Mouse (Mus musculus): ENCODE data around the gene Shh. TPM values are rescaled to one million over a fixed set of nuclear protein-coding genes. Genes with fewer than 3 reads are reported as not detected.

Shh gene
- polyA plus RNA-seq (2012; ENCODE audit: insufficient read depth, low replicate concordance), result not detected in 2 replicates

DNA sequence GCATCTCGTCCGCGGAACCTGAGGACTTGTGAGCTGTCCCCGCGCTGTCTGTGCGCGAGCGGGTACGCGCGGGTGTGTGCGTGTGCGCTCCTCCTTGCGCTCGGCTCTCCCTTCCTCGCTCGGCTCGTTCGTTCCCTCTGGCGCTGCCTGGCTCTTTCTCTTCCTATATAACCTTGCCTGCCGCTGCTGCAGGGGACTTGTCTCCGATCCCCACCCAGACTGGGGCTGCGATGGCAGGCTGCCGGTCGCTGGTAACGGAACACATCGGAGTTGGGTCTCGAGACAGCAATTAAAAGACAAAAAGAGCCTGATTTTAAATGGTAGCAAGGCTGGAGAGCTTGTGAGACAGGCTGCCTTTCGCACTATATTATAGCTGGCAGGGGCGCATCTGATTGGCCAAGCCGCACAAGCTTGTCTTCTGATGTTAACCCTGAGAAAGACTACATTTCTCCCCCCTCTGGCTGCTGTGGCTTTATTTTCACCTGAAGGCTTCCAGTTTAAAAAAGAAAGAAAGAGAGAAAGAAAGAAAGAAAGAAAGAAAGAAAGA, at the start of gene Shh:
TSS of gene Shh (minus strand) at position 497 of the 547 bp plus-strand sequence.
- H3K27me3 ChIP-seq (replicated peaks), result peaks cover 95% of the 10 kb centered on the region
- H3K4me3 ChIP-seq (replicated peaks), result no peak within 1 kb of the TSS
- H3K36me3 ChIP-seq (replicated peaks; ENCODE audit: low read length), result no peaks in the 10 kb centered on the region
- peaks cover 9% of the 10 kb centered on the region; the same call in 1 of the 2 replicates for H3K4me1 ChIP-seq
- TF ChIP-seq FLI1 (IDR thresholded peaks at IDR 0.05; ENCODE audit: low read length), result no peak
- TF ChIP-seq GATA1 (IDR thresholded peaks at IDR 0.05; ENCODE audit: borderline replicate concordance, low read length), result no peak
- H3K9me3 ChIP-seq, result peaks cover 5% of the 10 kb centered on the region

DNA sequence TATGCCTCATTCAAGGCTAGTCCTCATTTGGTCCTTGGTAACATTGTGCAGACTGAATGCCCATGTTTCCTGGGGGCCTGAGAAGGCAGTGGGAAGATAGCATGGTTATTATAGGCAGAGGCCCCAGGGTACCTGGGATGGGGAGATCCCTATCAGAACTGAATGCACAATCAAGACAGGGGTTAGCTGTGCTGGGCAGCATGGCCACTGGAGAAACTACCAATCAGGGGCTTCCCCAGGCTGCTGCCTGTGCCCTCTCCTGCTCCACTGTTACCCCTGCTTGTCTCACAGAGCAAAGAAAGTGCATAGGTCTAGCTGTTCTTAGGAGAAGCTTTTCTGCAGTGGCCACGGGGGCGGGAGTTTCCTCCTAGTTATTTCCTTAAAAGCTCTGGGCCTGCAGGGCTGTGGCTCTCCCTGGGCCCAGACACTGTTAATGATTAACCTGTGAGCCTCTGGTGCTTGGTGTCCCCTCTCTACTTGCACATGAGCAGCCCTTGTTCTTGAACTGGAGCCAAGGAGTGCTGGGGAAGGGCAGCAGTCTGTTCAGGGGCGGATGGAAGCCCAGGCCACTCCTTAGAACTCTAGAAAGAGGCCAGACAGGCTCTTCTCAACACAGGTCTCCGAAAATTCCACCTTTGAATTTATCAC, 33.9 kb upstream of the Shh start:
- peaks cover 3% of the 10 kb centered on the region for H3K27me3 ChIP-seq (replicated peaks)
- no peaks in the 10 kb centered on the region for H3K36me3 ChIP-seq (replicated peaks; ENCODE audit: low read length)
- TF ChIP-seq FLI1 (IDR thresholded peaks at IDR 0.05; ENCODE audit: low read length), result no peak
- no peak for TF ChIP-seq GATA1 (IDR thresholded peaks at IDR 0.05; ENCODE audit: borderline replicate concordance, low read length)
- no peak overlapping the region for H3K4me3 ChIP-seq (replicated peaks)
- no peaks in the 10 kb centered on the region for H3K9me3 ChIP-seq
- no peaks in the 10 kb centered on the region for H3K4me1 ChIP-seq

DNA sequence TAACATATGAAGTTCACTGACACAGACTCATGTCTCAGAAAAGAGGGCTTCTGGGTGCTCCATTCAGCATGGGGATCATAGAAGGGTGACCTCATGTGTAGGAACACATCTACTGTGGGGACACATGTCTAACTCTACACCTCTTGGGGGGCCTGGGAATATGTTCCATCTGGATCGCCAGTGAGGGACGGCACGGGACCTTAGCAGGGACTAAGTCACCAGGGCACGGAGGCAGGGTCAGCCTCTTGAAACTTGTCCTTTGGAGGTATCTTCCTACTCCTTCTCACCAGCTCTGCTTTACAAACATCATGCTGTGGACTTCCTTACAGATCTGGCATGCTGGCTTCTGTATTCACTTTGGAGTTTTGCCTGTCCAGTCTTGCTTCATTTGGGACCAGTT, 31.8 kb upstream of the Shh start:
- no peak overlapping the region for H3K4me3 ChIP-seq (replicated peaks)
- H3K4me1 ChIP-seq, result no peaks in the 10 kb centered on the region
- H3K9me3 ChIP-seq, result no peaks in the 10 kb centered on the region
- H3K36me3 ChIP-seq (replicated peaks; ENCODE audit: low read length), result no peaks in the 10 kb centered on the region
- TF ChIP-seq GATA1 (IDR thresholded peaks at IDR 0.05; ENCODE audit: borderline replicate concordance, low read length), result no peak
- no peak for TF ChIP-seq FLI1 (IDR thresholded peaks at IDR 0.05; ENCODE audit: low read length)
- peaks cover 7% of the 10 kb centered on the region for H3K27me3 ChIP-seq (replicated peaks)

DNA sequence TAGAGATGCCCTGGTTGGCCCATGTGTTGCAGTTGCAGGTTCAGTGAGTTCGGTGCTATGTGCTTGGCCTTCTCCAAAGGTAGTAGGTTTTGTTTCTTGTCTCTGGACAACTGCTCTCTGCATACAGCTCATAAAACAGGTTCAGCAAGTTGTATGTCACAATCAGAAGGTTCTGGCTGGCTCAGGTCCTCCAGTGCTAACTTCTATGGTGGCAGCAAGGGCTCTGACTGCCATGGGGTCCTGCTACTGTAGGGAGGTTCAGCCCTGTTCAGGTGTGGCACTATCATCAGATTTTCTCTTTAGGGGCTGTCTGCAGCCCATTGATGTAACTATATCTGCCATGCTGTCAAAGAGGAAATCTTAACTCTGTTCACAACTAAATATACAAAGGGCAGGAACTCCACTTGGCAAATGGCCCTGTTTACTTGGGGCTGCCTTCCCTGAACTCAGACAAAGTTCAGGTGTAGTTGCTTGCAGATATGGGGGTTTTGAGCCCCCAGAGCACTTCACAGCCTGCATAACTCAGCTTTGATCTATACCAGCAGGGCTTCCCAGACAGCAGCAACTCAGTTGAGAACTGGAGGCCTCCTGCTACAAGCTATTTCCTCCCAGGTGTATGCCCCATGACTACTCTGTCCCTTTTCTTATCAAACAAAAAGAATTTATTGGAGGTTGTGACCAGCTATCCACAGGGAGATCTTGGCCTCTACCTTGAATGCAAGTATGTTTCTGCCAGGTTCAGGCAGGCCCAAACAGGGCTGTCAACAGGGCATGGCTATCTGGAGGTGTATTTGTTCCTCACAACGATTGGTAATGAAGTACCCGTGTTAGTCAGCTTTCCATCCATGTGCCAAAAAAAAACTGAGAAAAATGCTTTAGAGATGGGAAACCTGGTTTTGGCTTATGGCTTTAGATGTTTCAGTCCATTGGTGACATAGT, 28.9 kb upstream of the Shh start:
- TF ChIP-seq GATA1 (IDR thresholded peaks at IDR 0.05; ENCODE audit: borderline replicate concordance, low read length) (no peak), FLI1 (IDR thresholded peaks at IDR 0.05; ENCODE audit: low read length) (no peak)
- H3K4me3 ChIP-seq (replicated peaks), result no peak overlapping the region
- H3K4me1 ChIP-seq, result no peaks in the 10 kb centered on the region
- H3K27me3 ChIP-seq (replicated peaks), result peaks cover 5% of the 10 kb centered on the region
- H3K36me3 ChIP-seq (replicated peaks; ENCODE audit: low read length), result no peaks in the 10 kb centered on the region
- H3K9me3 ChIP-seq, result no peaks in the 10 kb centered on the region

DNA sequence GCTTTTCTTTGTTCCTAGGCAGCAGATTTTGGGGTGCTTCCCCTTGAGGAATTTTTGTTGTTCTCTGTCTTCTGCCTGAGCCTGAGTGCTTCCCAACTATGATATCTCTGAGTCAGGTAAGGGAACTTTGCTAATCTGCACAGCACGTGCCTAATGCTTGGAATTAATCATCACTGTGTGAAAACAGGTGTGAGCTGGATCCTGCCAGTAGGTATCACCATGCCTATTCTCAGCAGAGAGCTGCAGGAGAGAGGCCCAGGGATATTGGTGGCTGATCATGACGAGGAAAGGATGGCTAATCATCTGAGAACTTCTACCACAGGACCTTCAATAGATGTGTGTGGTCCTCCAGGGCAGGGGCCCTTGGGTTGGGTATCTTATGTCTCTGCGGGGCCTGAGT, 26.5 kb upstream of the Shh start:
- no peaks in the 10 kb centered on the region for H3K4me1 ChIP-seq
- TF ChIP-seq GATA1 (IDR thresholded peaks at IDR 0.05; ENCODE audit: borderline replicate concordance, low read length) (no peak), FLI1 (IDR thresholded peaks at IDR 0.05; ENCODE audit: low read length) (no peak)
- no peaks in the 10 kb centered on the region for H3K36me3 ChIP-seq (replicated peaks; ENCODE audit: low read length)
- H3K4me3 ChIP-seq (replicated peaks), result no peak overlapping the region
- H3K9me3 ChIP-seq, result no peaks in the 10 kb centered on the region
- H3K27me3 ChIP-seq (replicated peaks), result peaks cover 3% of the 10 kb centered on the region

DNA sequence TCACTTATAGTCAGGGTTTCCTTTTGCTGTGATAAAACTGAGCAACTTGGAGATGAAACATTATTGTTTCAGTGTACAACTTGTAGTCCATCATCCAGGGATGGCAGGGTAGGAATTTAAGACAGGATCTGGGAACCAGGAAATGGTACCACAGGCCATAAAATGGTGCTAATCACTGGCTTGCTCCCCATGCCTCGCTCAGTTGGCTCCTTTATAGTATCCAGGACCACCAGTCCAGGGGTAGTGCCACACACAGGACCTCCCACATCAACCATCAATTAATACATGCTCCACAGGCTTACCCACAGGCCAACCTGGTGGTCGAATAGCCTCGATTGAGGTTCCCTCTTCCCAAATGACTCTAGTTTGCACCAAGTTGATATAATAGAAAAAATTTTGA, 15.9 kb upstream of the Shh start:
- no peak overlapping the region for H3K4me3 ChIP-seq (replicated peaks)
- H3K27me3 ChIP-seq (replicated peaks), result peaks cover 8% of the 10 kb centered on the region
- no peaks in the 10 kb centered on the region for H3K36me3 ChIP-seq (replicated peaks; ENCODE audit: low read length)
- H3K4me1 ChIP-seq, result no peaks in the 10 kb centered on the region
- TF ChIP-seq GATA1 (IDR thresholded peaks at IDR 0.05; ENCODE audit: borderline replicate concordance, low read length), result no peak
- no peak for TF ChIP-seq FLI1 (IDR thresholded peaks at IDR 0.05; ENCODE audit: low read length)
- H3K9me3 ChIP-seq, result no peaks in the 10 kb centered on the region

DNA sequence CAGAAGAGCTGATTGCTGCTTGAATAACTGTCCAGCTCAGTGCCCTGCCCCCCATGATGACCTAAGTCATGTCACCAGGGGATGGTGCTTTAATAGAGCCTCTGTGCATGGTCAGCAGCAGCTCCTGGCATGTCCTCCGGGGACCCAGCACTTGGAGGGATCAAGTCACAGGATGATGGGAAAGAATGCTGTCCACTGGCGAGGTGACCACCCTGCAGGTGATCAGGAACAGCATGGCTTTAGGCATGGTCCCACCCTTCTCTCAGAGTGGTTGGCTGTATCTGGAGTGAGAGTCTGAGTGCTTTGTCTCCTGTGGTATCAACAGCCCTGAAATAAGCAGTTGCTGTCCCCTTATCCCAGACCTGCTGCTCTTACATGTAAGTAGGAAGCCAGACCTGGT, 14.7 kb upstream of the Shh start:
- Histone ChIP-seq H3K9me3 (no peaks in the 10 kb centered on the region), H3K4me1 (no peaks in the 10 kb centered on the region), H3K4me3 (replicated peaks) (no peak overlapping the region), H3K36me3 (replicated peaks; ENCODE audit: low read length) (no peaks in the 10 kb centered on the region), H3K27me3 (replicated peaks) (peaks cover 11% of the 10 kb centered on the region)
- no peak for TF ChIP-seq FLI1 (IDR thresholded peaks at IDR 0.05; ENCODE audit: low read length)
- no peak for TF ChIP-seq GATA1 (IDR thresholded peaks at IDR 0.05; ENCODE audit: borderline replicate concordance, low read length)

DNA sequence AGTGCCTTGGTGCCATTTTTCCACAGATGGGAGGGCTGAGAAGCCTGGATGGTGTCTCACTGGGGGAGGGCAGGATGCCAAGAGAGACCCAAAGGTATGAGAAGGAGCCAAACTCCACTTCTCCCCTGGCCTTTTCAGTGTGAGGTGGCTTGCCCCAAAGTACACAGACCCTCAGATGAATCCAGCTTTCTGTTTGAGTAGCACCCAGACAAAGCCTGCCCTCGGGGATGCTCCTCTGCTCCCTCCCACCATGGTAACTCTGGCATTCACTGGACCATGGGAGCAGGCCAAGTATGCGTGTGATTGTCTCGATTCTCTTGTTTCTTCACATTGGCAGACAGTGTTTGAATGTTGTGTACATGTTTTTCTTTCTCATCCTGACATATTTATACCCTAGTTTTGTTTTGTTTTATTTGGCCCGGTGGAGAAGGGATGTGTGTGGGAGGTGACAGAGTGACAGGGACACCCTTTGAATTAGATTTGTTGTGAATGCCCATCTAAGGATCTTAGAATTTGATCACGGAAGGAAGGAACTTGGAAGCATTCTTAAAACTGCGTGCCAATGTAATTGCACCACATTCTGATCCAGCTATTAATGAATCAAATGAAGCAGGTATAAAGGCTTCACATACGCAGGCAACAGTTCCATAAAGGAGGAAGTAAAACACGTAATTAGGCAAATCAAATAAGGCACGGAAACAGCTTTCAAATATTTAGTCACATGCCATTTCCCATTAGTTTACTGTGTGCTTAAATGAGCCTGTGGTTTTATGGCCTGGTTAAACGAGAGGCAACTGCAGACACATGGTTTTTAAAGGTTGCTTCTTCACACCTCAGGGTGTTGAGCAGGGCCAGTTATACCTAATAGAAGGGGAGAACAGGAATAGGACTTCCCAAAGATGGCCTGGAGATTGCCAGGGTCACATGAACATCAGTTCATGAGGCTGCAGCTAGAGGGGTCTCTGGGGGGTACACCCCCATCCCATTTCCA, 9.6 kb upstream of the Shh start:
- H3K36me3 ChIP-seq (replicated peaks; ENCODE audit: low read length), result no peaks in the 10 kb centered on the region
- no peak overlapping the region for H3K4me3 ChIP-seq (replicated peaks)
- no peaks in the 10 kb centered on the region for H3K4me1 ChIP-seq
- H3K27me3 ChIP-seq (replicated peaks), result peaks cover 33% of the 10 kb centered on the region
- TF ChIP-seq GATA1 (IDR thresholded peaks at IDR 0.05; ENCODE audit: borderline replicate concordance, low read length), result no peak
- no peak for TF ChIP-seq FLI1 (IDR thresholded peaks at IDR 0.05; ENCODE audit: low read length)
- H3K9me3 ChIP-seq, result peaks cover 3% of the 10 kb centered on the region

DNA sequence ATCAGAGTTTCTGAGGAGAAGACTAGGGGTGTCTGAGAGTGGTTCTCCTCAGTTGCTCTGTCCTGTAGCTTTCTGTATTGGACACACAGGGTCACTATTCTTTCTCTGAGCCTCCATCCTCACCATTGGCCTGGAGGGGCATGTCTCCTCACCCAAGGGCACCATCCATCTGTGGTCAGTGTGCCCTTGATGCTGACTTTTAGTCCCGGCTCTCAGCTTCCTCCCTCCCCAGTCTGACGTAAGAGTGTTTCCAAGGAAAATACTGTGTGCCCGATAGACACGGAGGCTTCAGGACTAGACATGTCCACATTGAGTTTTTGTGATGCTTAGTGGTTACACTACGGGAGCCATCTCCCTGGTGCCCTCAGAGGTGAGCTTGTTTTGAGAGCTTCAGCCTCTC, 6.5 kb upstream of the Shh start:
- TF ChIP-seq FLI1 (IDR thresholded peaks at IDR 0.05; ENCODE audit: low read length) (no peak), GATA1 (IDR thresholded peaks at IDR 0.05; ENCODE audit: borderline replicate concordance, low read length) (no peak)
- Histone ChIP-seq H3K4me1 (no peaks in the 10 kb centered on the region), H3K9me3 (peaks cover 6% of the 10 kb centered on the region), H3K36me3 (replicated peaks; ENCODE audit: low read length) (no peaks in the 10 kb centered on the region), H3K4me3 (replicated peaks) (no peak overlapping the region), H3K27me3 (replicated peaks) (peaks cover 58% of the 10 kb centered on the region)
